Mouse (Mus musculus): Measurements from ENCODE around the gene Rreb1.
"Not testable (repeated sequence)": the region's sequence is repeated elsewhere in the genome, so short reads cannot be mapped to it uniquely, and the experiment has no call there.

The Rreb1 gene

GRCm38 (mm10) chr13:37826281-37826993 is 48.2 kb downstream of the Rreb1 start:
- 0 out of 2 replicates have a peak, but pooled peaks have one; percentile 16 for ATAC-seq (ENCODE audit: insufficient number of reproducible peaks, low FRiP score, low TSS enrichment)

GRCm38 (mm10) chr13:37826994-37827262 is 48.7 kb downstream of the Rreb1 start:
- 0 out of 2 replicates have a peak, but pooled peaks have one; percentile 1 for ATAC-seq (ENCODE audit: insufficient number of reproducible peaks, low FRiP score, low TSS enrichment)

DNA sequence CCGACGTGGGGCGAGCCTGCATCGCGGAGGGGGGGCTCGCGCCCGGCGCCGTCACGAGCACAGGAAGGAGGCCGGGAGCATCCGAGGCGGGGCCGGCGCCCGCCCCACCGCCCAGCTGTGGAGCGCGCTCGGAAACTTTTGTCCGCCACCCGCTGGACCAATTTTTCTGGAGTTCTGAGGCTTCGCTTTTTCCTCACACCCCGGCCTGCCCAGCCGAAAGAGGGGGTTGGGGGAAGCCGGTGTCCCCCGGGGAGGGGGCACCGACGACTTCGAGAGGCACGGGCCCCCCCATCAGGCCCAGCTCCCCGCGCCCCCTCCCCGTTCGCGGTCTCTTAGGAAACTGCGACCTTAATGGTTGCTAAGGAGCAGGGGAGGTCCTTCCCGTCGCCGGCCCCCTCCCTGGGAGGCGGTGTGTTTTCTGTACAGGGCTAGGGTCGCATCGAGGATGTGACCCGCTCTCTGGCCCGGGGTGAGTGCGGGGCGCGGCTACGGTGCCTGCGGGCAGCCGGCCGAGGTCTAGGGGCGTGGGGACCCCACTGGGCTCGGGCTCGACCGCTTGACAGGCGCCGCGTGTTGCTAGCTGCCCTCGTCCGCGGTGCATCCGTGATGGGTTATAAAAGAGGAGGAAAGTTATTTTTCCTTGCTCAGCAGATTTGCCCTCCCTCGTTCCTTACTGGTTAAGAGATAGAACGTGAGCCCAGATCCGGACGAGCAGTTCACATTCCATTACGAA is 49.2 kb downstream of the Rreb1 start:
- ATAC-seq (ENCODE audit: insufficient number of reproducible peaks, low FRiP score, low TSS enrichment), result no peak

GRCm38 (mm10) chr13:37827996-37828579 is 49.9 kb downstream of the Rreb1 start:
- no peak for ATAC-seq (ENCODE audit: insufficient number of reproducible peaks, low FRiP score, low TSS enrichment)

GRCm38 (mm10) chr13:37828928-37829327 is 50.7 kb downstream of the Rreb1 start:
- ATAC-seq (ENCODE audit: insufficient number of reproducible peaks, low FRiP score, low TSS enrichment), result no peak

- ATAC-seq (ENCODE audit: insufficient number of reproducible peaks, low FRiP score, low TSS enrichment), result no peak
These were observed 52.1 kb downstream of the Rreb1 start for GRCm38 (mm10) chr13:37830256-37830655.

GRCm38 (mm10) chr13:37830874-37831311 is 52.7 kb downstream of the Rreb1 start:
- ATAC-seq (ENCODE audit: insufficient number of reproducible peaks, low FRiP score, low TSS enrichment), result no peak

DNA sequence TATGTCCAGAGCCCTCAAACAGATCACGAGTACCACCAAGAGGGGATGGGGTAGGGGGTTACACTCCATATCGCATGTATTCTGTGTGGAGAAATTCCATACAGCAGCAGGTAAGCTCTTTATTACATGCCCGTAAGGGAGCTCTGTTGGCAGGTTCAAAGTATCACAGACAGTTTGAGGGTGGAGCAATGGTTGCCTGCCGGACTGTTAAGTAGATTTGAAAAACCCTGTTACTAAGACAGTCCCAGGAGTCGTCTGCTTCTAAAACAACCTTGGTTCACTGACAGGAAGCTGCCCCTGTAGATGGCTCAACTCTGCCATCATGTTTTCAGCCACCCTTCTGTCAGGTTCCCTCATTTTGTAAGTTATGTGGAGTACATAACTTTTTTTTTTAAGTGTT is 54.3 kb downstream of the Rreb1 start:
- no peak for ATAC-seq (ENCODE audit: insufficient number of reproducible peaks, low FRiP score, low TSS enrichment)

DNA sequence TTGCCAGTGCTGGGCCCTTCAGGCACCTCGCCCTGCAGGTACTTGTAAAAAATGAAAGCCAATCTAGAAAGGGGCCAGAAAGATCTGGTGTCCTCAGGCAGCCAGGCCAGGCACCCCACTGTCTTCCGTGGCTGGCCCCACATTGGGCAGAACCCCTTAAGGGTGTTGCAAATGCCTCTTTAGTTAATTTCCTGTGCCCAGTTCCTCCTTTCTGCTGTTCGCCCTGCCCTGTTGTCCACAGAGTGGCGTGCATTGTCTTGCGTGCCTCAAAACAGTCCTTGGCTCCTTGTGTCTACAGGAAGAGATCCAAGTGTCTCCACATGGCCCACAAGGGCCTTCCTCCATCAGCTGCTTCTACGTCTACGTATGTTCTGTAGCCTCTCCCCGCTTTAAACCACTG is 55.3 kb downstream of the Rreb1 start:
- no peak for ATAC-seq (ENCODE audit: insufficient number of reproducible peaks, low FRiP score, low TSS enrichment)

GRCm38 (mm10) chr13:37835296-37835695 is 57.1 kb downstream of the Rreb1 start:
- no peak for ATAC-seq (ENCODE audit: insufficient number of reproducible peaks, low FRiP score, low TSS enrichment)

DNA sequence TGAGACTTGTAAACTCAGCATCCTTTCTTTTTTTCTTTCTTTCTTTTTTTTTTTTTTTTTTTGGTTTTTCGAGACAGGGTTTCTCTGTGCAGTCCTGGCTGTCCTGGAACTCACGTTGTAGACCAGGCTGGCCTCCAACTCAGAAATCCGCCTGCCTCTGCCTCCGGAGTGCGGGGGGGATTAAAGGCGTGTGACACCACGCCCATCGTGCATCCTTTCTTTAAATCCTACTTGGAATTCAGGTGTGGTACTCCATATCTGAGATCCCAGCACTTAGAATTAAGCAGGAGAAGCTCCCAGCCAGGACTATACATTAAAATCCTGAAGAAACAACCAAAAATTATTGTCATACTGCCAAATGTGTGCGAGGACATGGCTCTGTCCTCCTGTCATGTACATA is 57.6 kb downstream of the Rreb1 start:
- ATAC-seq (ENCODE audit: insufficient number of reproducible peaks, low FRiP score, low TSS enrichment), result not testable (repeated sequence)

- no peak for ATAC-seq (ENCODE audit: insufficient number of reproducible peaks, low FRiP score, low TSS enrichment)
These were observed 59.2 kb downstream of the Rreb1 start for GRCm38 (mm10) chr13:37837372-37837771.

DNA sequence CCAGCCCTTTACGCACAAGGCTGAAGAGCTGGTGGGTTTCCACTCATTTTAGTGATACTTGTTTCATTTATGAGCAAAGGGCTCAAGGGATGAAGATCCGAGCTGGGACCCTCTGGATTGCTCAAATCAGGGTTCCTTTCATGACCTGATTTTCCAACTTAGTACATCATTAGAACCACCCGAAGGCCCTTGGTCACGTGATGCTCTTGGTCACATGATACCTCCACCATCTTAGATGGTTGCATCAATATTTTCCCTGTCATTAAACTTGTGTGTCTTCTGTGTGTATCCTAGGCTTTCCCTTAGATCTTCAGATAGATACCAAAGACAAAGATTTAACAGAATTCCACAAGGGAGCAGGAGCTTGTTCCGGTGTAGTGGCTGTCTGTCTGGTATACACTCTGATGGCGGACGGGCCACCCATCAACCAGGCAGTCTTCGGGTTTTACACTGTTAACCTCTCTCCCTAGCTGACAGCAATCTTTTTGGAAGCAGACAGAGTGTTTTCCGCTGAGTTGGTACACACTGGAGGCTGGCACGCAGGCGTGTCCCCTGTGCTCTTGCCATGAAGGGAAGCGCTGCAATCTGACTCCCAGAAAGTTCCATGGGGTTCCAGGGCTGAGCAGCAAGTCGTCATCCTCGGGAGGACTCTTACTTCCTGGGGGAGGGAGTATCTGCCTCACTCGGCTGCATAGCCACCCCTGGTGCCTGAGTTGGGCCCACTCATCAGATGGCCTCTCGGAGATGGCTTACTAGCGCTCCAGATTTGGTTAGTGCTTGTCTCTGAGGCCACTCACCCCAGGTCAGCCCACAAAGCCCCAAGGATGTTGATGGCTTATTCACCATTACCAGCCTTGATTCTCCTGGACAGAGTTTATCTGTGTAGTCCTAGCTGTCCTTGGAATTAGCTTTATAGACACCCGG is 60.3 kb downstream of the Rreb1 start:
- ATAC-seq (ENCODE audit: insufficient number of reproducible peaks, low FRiP score, low TSS enrichment), result no peak

DNA sequence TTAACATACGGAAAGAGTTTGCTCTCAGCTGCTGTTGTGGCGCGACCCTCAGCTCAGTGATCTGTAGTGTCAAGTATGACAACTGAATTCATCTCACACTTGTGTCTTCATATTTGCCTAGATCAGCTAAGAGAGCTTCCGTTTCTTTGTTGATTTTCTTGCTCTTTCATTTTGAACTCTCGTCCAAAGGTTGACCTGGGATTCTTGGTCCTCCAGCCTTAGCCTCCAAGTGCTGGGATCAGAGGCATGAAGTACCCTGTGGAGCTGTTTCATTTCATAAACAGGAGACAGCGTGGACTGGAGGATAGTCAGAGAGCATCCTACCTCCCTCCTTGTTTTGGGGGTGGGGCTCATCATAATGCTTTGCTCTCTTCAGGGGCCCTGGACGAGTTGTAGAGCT is 65.0 kb downstream of the Rreb1 start:
- no peak for ATAC-seq (ENCODE audit: insufficient number of reproducible peaks, low FRiP score, low TSS enrichment)

- no peak for ATAC-seq (ENCODE audit: insufficient number of reproducible peaks, low FRiP score, low TSS enrichment)
These were observed 65.6 kb downstream of the Rreb1 start for GRCm38 (mm10) chr13:37843844-37844243.

DNA sequence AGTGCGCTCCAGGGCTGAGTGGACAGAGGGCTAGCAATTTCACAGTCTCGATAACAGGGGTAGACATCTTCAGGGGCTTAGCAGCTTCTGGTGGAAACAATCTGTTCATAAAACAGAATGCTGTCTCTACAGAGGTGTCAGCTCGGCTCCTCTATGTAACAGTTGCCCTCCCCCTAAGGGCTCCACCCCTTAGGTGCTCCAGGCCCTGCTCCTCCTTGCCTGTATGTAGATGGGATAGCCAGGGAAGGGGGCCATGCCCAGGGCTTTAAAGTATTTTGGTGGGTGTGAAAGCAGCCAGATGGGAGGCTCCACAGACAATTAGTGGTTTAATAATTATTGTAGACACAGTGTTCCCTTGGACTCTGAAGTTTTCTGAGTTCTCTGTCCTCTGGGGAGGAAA is 67.0 kb downstream of the Rreb1 start:
- ATAC-seq (ENCODE audit: insufficient number of reproducible peaks, low FRiP score, low TSS enrichment), result 0 out of 2 replicates have a peak, but pooled peaks have one; percentile 38

GRCm38 (mm10) chr13:37845641-37846040 is 67.4 kb downstream of the Rreb1 start:
- no peak for ATAC-seq (ENCODE audit: insufficient number of reproducible peaks, low FRiP score, low TSS enrichment)

- ATAC-seq (ENCODE audit: insufficient number of reproducible peaks, low FRiP score, low TSS enrichment), result no peak
These were observed 68.3 kb downstream of the Rreb1 start for GRCm38 (mm10) chr13:37846507-37846906.

GRCm38 (mm10) chr13:37846962-37847570 is 68.9 kb downstream of the Rreb1 start:
- ATAC-seq (ENCODE audit: insufficient number of reproducible peaks, low FRiP score, low TSS enrichment), result no peak

All from cerebellum, adult (tissue).